Mouse (Mus musculus) midbrain, postnatal 0 days (tissue): ENCODE measurements around the gene Fam216b. TPM values are rescaled to one million over a fixed set of nuclear protein-coding genes. Genes with fewer than 3 reads are reported as not detected.
A peak's percentile ranks its signal among the peaks of the same experiment; 100 is the strongest.

Experiments used
- ATAC-seq: fragments of 200-750 bp; cut with Nextera tagmentation; 2 replicates; pipeline ENCODE4 v1.8.0; 2017; ENCODE audit warnings: moderate number of reproducible peaks, mild to moderate bottlenecking, moderate TSS enrichment, moderate library complexity; ENCODE audit not compliant: low FRiP score
- DNase-seq: peaks from one replicate; pipeline ENCODE4 v3.0.0-alpha.2; 2015; ENCODE audit warnings: low spot score
- H3K27ac ChIP-seq: fragments of 300-500 bp; sonication (generic); 2 replicates; pipeline ENCODE4 v1.5.1; 2014; ENCODE audit warnings: low read depth, mild to moderate bottlenecking, low read length, mixed read lengths
- H3K27me3 ChIP-seq: fragments of 300-500 bp; sonication (generic); 2 replicates; pipeline ENCODE4 v1.6.1; 2014; ENCODE audit warnings: low read length, control low read depth, mixed read lengths; ENCODE audit not compliant: insufficient read depth
- H3K36me3 ChIP-seq: fragments of 300-500 bp; sonication (generic); 2 replicates; pipeline ENCODE4 v1.6.1; 2014; ENCODE audit warnings: low read length, control low read depth, mixed read lengths; ENCODE audit not compliant: insufficient read depth
- H3K4me1 ChIP-seq: fragments of 300-500 bp; sonication (generic); 2 replicates; pipeline ENCODE4 v1.6.1; 2014; ENCODE audit warnings: mild to moderate bottlenecking, control low read depth, antibody characterized with exemption, low read length, mixed read lengths; ENCODE audit not compliant: insufficient read depth
- H3K4me2 ChIP-seq: fragments of 300-500 bp; sonication (generic); 2 replicates; pipeline ENCODE4 v1.6.1; 2014; ENCODE audit warnings: low read depth, mild to moderate bottlenecking, low read length, mixed read lengths; ENCODE audit not compliant: poor library complexity, severe bottlenecking
- H3K4me3 ChIP-seq: fragments of 300-500 bp; sonication (generic); 2 replicates; pipeline ENCODE4 v1.5.1; 2014; ENCODE audit warnings: low read depth, mild to moderate bottlenecking, low read length, moderate library complexity
- H3K9ac ChIP-seq: fragments of 300-500 bp; sonication (generic); replicated peaks from 2 replicates; pipeline ENCODE4 v1.6.1; 2014; ENCODE audit warnings: mild to moderate bottlenecking, low read length, moderate library complexity, mixed read lengths; ENCODE audit not compliant: poor library complexity, severe bottlenecking
- H3K9me3 ChIP-seq: fragments of 300-500 bp; sonication (generic); 2 replicates; pipeline ENCODE4 v1.6.1; 2016; ENCODE audit warnings: low read length, control low read depth
- CTCF ChIP-seq: IDR thresholded peaks from 2 replicates; pipeline ENCODE4 v1.5.1; 2016; ENCODE audit warnings: antibody characterized with exemption, mild to moderate bottlenecking
- WGBS: fragments of 180-500 bp; shearing (Covaris S2); extraction: QIAGEN DNeasy Blood & Tissue Kit; methylation state at CpG from one replicate; pipeline ENCODE4 v1.1.7; 2014; 5-methylcytosine and 5-hydroxymethylcytosine counted together
- polyA plus RNA-seq: library from polyadenylated mRNA; unstranded; fragments of >200 nt; fragmentation: Nextera tagmentation; extraction: Ambion mirVana; gene quantifications from 2 replicates; pipeline ENCODE4 v1.2.1, GENCODE M21; 2015
- total RNA-seq: library from RNA; depleted of rRNA; stranded (reverse); fragments of >200 nt; gene quantifications from 2 replicates; pipeline ENCODE4 v1.2.3, GENCODE M21; 2014

Gene Fam216b
- total and polyA plus RNA-seq, 2 experiments from 2014 or later, result 4.8 to 5.7 TPM

GRCm38 (mm10) chr14:78117268-78117667, 28.5 kb upstream of the Fam216b start:
- Histone ChIP-seq H3K4me1 (no peaks in the 10 kb centered on the region), H3K27me3 (no peaks in the 10 kb centered on the region), H3K9me3 (no peaks in the 10 kb centered on the region), H3K4me2 (no peak overlapping the region), H3K9ac (no peak overlapping the region), H3K27ac (no peak overlapping the region), H3K36me3 (no peaks in the 10 kb centered on the region), H3K4me3 (no peak overlapping the region)
- no peak for DNase-seq
- 65% methylated on average over 2 of the region's 2 CpGs for whole genome bisulfite sequencing
- ATAC-seq, result no peak
- TF ChIP-seq CTCF, result no peak

GRCm38 (mm10) chr14:78112466-78112865, 23.7 kb upstream of the Fam216b start:
- H3K4me3 ChIP-seq, result no peak overlapping the region
- ATAC-seq (no peak), DNase-seq (no peak)
- no peak for TF ChIP-seq CTCF
- WGBS, result 83% methylated on average over 3 of the region's 3 CpGs
- H3K36me3 ChIP-seq, result no peaks in the 10 kb centered on the region
- H3K27ac ChIP-seq, result no peak overlapping the region
- H3K4me2 ChIP-seq, result no peak overlapping the region
- H3K9ac ChIP-seq, result no peak overlapping the region
- no peaks in the 10 kb centered on the region for H3K27me3 ChIP-seq
- no peaks in the 10 kb centered on the region for H3K9me3 ChIP-seq
- no peaks in the 10 kb centered on the region for H3K4me1 ChIP-seq

GRCm38 (mm10) chr14:78110871-78111270, 22.1 kb upstream of the Fam216b start:
- 97% methylated on average over 3 of the region's 3 CpGs for WGBS
- no peak overlapping the region for H3K9ac ChIP-seq
- no peak for TF ChIP-seq CTCF
- H3K36me3 ChIP-seq, result no peaks in the 10 kb centered on the region
- no peaks in the 10 kb centered on the region for H3K4me1 ChIP-seq
- H3K27ac ChIP-seq, result no peak overlapping the region
- H3K27me3 ChIP-seq, result no peaks in the 10 kb centered on the region
- H3K4me3 ChIP-seq, result no peak overlapping the region
- ATAC-seq (no peak), DNase-seq (no peak)
- H3K4me2 ChIP-seq, result no peak overlapping the region
- H3K9me3 ChIP-seq, result no peaks in the 10 kb centered on the region

- Histone ChIP-seq H3K4me1 (no peaks in the 10 kb centered on the region), H3K9me3 (no peaks in the 10 kb centered on the region), H3K4me2 (no peak overlapping the region), H3K27me3 (no peaks in the 10 kb centered on the region), H3K4me3 (no peak overlapping the region), H3K9ac (no peak overlapping the region), H3K36me3 (no peaks in the 10 kb centered on the region), H3K27ac (no peak overlapping the region)
- TF ChIP-seq CTCF, result no peak
- ATAC-seq (no peak), DNase-seq (no peak)
- 67% methylated on average over 4 of the region's 4 CpGs for WGBS
Observed at GRCm38 (mm10) chr14:78109419-78109818, 20.6 kb upstream of the Fam216b start.

- H3K36me3 ChIP-seq, result no peaks in the 10 kb centered on the region
- no peak overlapping the region for H3K9ac ChIP-seq
- ATAC-seq (no peak), DNase-seq (no peak)
- WGBS, result 84% methylated on average over 3 of the region's 3 CpGs
- no peak overlapping the region for H3K4me2 ChIP-seq
- H3K4me1 ChIP-seq, result no peaks in the 10 kb centered on the region
- no peaks in the 10 kb centered on the region for H3K27me3 ChIP-seq
- H3K4me3 ChIP-seq, result no peak overlapping the region
- TF ChIP-seq CTCF, result no peak
- H3K27ac ChIP-seq, result no peak overlapping the region
- H3K9me3 ChIP-seq, result no peaks in the 10 kb centered on the region
Observed at GRCm38 (mm10) chr14:78108388-78108787, 19.6 kb upstream of the Fam216b start.

- WGBS, result 69% methylated on average over 4 of the region's 4 CpGs
- H3K36me3 ChIP-seq, result no peaks in the 10 kb centered on the region
- H3K4me3 ChIP-seq, result no peak overlapping the region
- no peak for TF ChIP-seq CTCF
- ATAC-seq, result no peak
- no peaks in the 10 kb centered on the region for H3K27me3 ChIP-seq
- no peak overlapping the region for H3K27ac ChIP-seq
- no peak overlapping the region for H3K9ac ChIP-seq
- no peaks in the 10 kb centered on the region for H3K9me3 ChIP-seq
- H3K4me2 ChIP-seq, result no peak overlapping the region
- peak; percentile 15 for DNase-seq
- H3K4me1 ChIP-seq, result no peaks in the 10 kb centered on the region
Observed at GRCm38 (mm10) chr14:78089591-78089990, 784 bp upstream of the Fam216b start.
